Mouse (Mus musculus) cerebellum, adult 8-10 months (tissue): Measurements from ENCODE around the gene Tmem184a.

Experiments used
- DNase-seq: peaks from one replicate; pipeline ENCODE4 v3.0.0; 2022

The Tmem184a gene

GRCm38 (mm10) chr5:139812398-139813125, 7.2 kb downstream of the Tmem184a start:
- no peak for DNase-seq

DNA sequence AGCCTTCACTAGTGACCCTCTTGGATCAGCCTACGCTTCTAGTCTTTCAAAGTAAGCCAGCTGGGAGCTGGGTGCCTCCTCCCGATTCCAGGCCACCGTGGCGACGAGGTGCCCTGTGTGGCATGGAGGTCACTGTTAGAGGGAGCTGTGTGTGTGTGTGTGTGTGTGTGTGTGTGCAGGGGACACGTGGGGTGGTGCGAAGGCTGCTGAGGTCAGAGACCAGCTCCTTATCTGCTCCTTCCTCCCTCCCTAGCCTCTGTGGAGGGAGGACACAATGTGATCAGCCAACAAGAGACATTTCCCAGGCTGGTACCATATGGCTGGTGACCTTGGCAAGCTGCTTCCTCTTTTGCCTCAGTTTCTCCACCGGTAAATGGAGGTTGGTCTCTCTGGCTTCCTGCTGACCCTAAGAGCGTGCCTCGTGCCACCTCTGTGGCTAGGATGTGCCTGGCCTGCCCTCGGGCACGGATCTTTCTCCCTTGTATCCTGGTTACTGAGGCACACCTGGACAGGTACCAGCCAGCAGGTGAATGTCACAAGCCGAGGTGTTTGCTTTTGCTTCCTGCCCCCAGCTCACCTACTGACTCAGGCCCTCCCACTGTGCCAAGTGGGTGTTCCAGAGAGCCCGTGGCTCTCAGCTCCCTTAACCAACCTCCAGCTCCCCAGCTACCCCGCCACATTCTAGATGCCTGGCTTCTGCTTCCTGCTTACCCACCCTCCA, 7.9 kb downstream of the Tmem184a start:
- no peak for DNase-seq

DNA sequence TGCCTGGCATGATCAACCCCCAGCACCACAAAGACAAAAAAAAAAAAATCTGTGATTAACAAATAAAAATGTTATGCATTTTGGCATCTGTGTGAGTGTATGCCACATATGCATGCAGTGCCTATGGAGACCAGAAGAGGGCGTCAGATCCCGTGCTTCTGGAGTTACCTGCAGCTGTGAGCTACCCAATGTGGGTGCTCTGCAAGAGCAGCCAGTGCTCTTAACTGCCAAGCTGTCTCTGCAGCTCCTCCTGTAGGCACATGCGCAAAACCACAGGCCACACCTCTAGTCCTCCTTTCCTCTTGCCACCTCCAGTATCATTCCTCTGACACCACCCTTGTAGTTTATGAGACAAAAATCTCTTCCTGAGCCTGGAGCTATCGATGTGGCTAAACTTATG, 10.3 kb downstream of the Tmem184a start:
- no peak for DNase-seq

GRCm38 (mm10) chr5:139805924-139806323, 13.8 kb downstream of the Tmem184a start:
- no peak for DNase-seq

DNA sequence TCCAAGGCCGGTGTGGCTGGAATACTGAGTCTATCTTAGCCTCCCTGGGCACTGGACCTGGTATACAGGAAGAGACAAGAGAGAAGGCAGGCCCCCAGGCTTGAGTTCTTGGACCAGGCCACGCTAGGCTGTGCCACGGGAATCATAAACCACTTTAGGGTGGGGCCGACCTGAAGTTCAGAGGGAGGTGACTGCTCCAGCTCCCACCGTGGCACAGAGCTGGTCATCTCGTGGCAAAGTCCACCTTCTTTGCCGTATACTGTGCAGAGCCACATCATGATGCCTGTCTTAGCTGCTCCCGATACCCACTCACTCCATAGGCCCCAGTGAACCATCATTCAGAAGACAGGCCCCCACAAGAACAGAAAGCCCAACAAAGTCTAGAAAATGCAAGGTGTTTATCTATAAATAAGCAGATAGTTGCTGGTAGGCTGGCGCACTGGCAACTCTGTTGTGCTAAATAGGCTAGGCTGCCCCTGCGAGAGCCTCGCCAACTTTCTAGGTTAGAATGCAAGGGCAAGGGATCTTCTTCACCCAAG, 15.1 kb downstream of the Tmem184a start:
- DNase-seq = no peak

DNA sequence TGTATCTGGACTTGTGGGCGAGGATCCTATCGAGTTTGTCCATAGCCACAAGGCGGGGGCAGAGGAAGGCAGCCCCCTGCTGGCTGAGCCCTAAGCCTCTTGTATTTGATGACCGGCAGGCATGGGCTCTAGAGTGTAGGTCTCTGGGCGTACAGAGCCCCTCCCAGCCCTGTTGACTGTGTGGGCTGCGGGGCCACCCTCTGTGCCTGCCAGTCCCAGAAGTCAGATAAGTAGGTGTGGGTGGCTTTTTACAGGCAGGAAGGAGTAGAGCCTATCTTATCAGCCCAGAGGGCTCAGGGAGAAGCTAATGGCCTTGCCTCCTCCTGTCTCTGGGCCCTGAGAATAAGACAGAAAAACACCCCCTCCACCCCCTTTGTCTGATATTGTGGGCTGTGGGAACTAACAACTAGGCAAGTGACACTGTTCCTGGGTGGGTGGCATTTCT, 15.6 kb downstream of the Tmem184a start:
- no peak for DNase-seq

DNA sequence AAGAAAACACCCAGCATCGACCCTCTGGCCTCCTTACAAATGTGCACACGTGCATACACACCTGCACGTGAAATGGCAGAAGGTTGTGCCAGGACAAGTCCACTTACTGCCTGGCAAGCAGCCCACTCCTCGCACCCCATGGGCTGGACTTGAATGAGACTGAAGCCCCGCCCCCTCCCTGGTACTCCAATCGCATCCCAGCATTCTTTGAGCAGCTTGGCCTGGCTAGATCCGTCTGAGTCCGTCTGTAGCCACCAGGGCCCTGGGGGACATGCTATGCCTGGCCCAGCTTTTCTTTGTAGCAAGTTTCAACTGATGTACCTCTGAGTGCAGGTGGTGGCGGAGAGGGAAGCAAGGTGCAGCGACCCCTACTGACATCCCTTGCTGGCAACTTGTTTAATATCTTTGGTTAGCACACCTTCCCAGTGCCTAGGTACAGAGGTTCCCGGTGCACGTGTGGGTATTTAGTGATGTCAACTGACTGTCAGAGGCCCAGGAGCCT, 16.1 kb downstream of the Tmem184a start:
- DNase-seq = no peak

DNA sequence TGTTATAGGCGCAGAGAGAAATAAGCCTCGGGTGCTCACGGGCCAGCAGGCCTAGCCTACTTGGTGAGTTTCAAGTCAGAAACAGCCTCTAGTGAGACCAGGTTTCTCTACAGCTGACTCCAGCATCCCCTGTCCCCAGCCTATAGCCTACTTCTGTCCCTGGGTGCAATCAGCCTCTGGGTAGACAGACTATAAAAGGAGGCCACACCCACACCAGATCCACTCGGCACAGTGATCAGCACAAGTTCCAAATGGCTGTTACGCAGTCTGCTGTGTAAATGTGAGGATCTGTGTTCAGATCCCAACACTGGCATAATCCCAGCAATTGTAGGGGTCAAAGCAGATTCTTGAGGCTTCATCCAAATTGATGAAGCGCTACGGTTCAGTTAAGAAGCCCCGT, 16.6 kb downstream of the Tmem184a start:
- no peak for DNase-seq

- no peak for DNase-seq
These were observed 17.8 kb downstream of the Tmem184a start for GRCm38 (mm10) chr5:139801880-139802279.

DNA sequence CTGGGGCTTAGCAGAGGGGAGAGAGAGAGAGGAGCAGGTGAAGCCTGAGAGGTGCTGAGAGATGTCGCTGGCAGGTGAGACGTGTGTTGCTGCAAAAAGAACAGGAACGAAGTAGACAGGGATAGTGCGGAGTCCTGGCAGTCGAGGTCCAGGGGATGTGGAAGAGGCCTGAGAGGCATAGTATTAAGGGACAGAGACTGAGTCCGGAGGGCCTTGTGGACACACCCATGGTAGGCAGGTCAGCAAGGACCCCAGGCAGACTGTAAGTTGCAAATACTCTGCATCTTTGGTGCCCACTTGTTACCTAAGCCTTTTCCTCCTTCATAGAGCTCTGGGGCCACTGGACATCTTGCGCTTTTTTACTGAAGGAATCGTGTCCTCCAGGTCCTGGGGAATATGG, 18.5 kb downstream of the Tmem184a start:
- no peak for DNase-seq

GRCm38 (mm10) chr5:139799801-139800590, 19.7 kb downstream of the Tmem184a start:
- DNase-seq = no peak

- no peak for DNase-seq
These were observed 20.7 kb downstream of the Tmem184a start for GRCm38 (mm10) chr5:139799041-139799440.

- no peak for DNase-seq
These were observed 21.4 kb downstream of the Tmem184a start for GRCm38 (mm10) chr5:139798168-139798900.

DNA sequence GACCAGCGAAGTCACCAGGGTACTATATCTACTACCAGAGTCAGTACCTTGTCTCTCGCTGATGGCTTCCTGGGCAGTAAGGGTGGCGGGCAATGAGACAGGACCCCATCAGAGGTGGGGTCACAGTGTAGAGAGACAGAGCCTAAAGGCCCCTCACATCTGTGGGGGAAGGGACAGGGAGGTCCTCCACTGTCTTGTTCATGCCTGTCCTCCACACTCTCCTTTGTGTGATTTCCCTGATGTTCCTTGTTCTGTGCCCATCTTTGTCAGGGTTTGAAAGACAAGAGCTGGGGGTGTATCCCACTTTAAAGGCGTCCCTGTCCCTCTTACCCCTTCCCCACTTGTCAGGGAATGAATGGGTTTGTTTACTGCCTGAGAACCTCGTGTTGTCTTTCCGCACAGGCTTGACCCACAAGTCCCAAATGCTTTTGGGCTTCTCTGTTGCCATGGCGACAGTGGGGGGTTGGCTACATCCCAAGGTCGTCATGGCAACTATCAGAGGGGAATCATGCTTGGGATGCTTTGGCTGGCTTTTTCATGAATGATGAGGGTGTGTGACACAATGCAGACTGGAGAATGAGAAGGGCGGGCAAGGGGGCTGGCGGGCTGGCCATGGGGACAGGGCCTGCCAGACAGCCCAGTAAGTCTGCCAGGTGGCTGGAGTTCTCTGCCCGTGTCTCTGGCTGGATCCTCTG, 22.1 kb downstream of the Tmem184a start:
- peak; percentile 27 for DNase-seq

DNA sequence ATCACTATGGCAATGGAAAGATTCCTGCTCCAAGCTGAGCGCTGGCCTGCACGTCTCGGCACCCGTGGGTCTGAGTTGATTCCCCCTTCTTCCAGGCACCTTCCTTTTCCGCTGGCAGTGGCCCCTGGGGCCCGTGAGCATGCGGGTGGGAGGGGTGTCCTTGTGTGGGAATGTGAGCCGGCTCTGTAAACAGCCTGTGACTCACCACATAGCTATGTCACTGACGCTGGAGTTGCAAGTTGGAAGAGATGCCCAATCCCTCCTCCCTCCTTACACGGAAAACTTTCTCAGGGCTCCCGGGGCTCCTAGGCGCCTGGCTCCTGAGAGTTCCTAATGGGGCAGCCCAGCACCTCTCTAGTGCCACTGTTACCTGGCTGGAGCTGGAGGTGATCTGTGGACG, 22.8 kb downstream of the Tmem184a start:
- no peak for DNase-seq

- no peak for DNase-seq
These were observed 23.6 kb downstream of the Tmem184a start for GRCm38 (mm10) chr5:139796001-139796620.

DNA sequence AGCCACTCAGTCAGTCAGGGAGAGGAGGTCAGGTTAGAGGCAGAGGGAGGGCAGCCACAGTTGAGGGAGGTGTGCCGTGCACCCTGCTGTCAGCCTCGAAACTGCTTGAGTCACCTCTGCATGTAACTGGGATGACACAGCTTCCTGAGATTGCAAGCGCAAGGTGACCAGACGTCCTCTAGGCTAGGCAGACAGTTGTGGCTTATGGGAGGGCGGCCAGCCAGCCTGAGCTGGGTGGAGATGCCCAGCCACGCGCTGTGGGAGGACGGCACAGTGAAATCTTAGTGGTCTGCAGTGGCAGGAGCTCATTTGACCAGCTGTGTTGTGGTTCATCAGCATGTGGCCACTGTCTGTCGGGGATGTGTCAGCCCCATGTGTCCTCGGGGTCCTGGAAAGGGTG, 24.8 kb downstream of the Tmem184a start:
- no peak for DNase-seq

GRCm38 (mm10) chr5:139794137-139794536, 25.6 kb downstream of the Tmem184a start:
- DNase-seq = no peak

- DNase-seq = no peak
These were observed 26.2 kb downstream of the Tmem184a start for GRCm38 (mm10) chr5:139793338-139794089.

- no peak for DNase-seq
These were observed 26.8 kb downstream of the Tmem184a start for GRCm38 (mm10) chr5:139792966-139793337.
